Mouse (Mus musculus) ES-E14 (cell line): ENCODE data around the gene Chchd6. TPM values are rescaled to one million over a fixed set of nuclear protein-coding genes. Genes with fewer than 3 reads are reported as not detected.

Experiments used
- DNase-seq: peaks from one replicate; pipeline ENCODE4 v3.0.0-alpha.2; 2013; ENCODE audit warnings: low read depth, low spot score
- H3K27ac ChIP-seq: 2 replicates; pipeline ENCODE4 v1.5.1; 2012; ENCODE audit warnings: low read depth, mild to moderate bottlenecking, low read length, moderate library complexity, mixed read lengths; ENCODE audit not compliant: poor library complexity, insufficient read depth, severe bottlenecking
- H3K36me3 ChIP-seq: 2 replicates; pipeline ENCODE4 v1.6.1; 2012; ENCODE audit warnings: mild to moderate bottlenecking, low read length, moderate library complexity, mixed read lengths; ENCODE audit not compliant: control insufficient read depth, poor library complexity, insufficient read depth, severe bottlenecking
- H3K4me1 ChIP-seq, 2 experiments: fragments of 150-350 bp in 1 of 2; sonication (generic) in 1 of 2; 2 replicates each; pipeline ENCODE4 v1.6.1; 2012; ENCODE audit warnings: low read length in 2 of 2, mild to moderate bottlenecking in 1 of 2, mixed read lengths in 1 of 2; ENCODE audit not compliant: control insufficient read depth in 2 of 2, insufficient read depth in 2 of 2, poor library complexity in 1 of 2
- H3K4me3 ChIP-seq, 2 experiments: fragments of 150-350 bp in 1 of 2; sonication (generic) in 1 of 2; 2 replicates each; pipeline ENCODE4 v1.5.1; 2012; ENCODE audit warnings: low read length in 2 of 2, low read depth in 1 of 2, mild to moderate bottlenecking in 1 of 2, mixed read lengths in 1 of 2; ENCODE audit not compliant: insufficient read depth in 1 of 2, poor library complexity in 1 of 2, severe bottlenecking in 1 of 2
- H3K9ac ChIP-seq: 2 replicates; pipeline ENCODE4 v1.6.1; 2012; ENCODE audit warnings: low read depth, mild to moderate bottlenecking, low read length, mixed read lengths; ENCODE audit not compliant: poor library complexity, insufficient read depth, severe bottlenecking
- H3K9me3 ChIP-seq: fragments of 150-350 bp; sonication (generic); 2 replicates; pipeline ENCODE4 v1.6.1; 2012; ENCODE audit warnings: low read depth, mild to moderate bottlenecking, low read length; ENCODE audit not compliant: control insufficient read depth, insufficient read depth
- CHD2 ChIP-seq: IDR thresholded peaks from 2 replicates; pipeline ENCODE4 v1.6.1; 2014; ENCODE audit warnings: mild to moderate bottlenecking, low read depth, low read length, inconsistent platforms
- HCFC1 ChIP-seq: IDR thresholded peaks from 2 replicates; pipeline ENCODE4 v1.6.1; 2012; ENCODE audit warnings: low read length, inconsistent platforms, borderline replicate concordance; ENCODE audit not compliant: insufficient read depth
- MAFK ChIP-seq: IDR thresholded peaks from 2 replicates; pipeline ENCODE4 v1.6.1; 2014; ENCODE audit warnings: mild to moderate bottlenecking, low read depth, low read length, inconsistent platforms; ENCODE audit not compliant: insufficient read depth
- ZC3H11A ChIP-seq: IDR thresholded peaks from 2 replicates; pipeline ENCODE4 v1.6.1; 2012; ENCODE audit warnings: low read depth, mild to moderate bottlenecking, inconsistent platforms, low read length, borderline replicate concordance
- ZNF384 ChIP-seq: IDR thresholded peaks from 2 replicates; pipeline ENCODE4 v1.6.1; 2012; ENCODE audit warnings: low read depth, low read length, inconsistent platforms
- in situ Hi-C, 2 experiments: fragments of 600-800 bp; cut with MboI; formaldehyde crosslinking; loops; one replicate each; pipeline ENCODE4 v1.15.1; 2025; ENCODE audit warnings: low sequenced_read_pairs in 2 of 2, inconsistent platforms in 1 of 2; ENCODE audit not compliant: unreplicated experiment in 2 of 2
- total RNA-seq: library from RNA; depleted of rRNA; stranded (reverse); fragments of 300-350 nt; gene quantifications from 2 replicates; pipeline ENCODE4 v1.2.3, GENCODE M21; 2012

Chchd6 gene
- total RNA-seq, 1 experiment: 28.0 TPM

GRCm38 (mm10) chr6:89359771-89360708 is 235.4 kb downstream of the Chchd6 start:
- no peak overlapping the region for H3K9ac ChIP-seq
- H3K36me3 ChIP-seq: peaks cover 7% of the 10 kb centered on the region; the same call in 1 of the 2 replicates
- no peak overlapping the region for H3K27ac ChIP-seq
- no peaks in the 10 kb centered on the region for H3K9me3 ChIP-seq
- in situ Hi-C loops: no loop called here
- no peak overlapping the region for H3K4me3 ChIP-seq
- no peak for TF ChIP-seq ZC3H11A
- TF ChIP-seq HCFC1: no peak
- no peak for TF ChIP-seq ZNF384
- TF ChIP-seq MAFK: no peak
- TF ChIP-seq CHD2: no peak
- peaks cover 0 to 27% of the 10 kb centered on the region in 2 experiments; a peak in 1 of 4 replicates for H3K4me1 ChIP-seq
- DNase-seq: no peak

GRCm38 (mm10) chr6:89359192-89359591 is 236.3 kb downstream of the Chchd6 start:
- no peak for DNase-seq
- peaks cover 13% of the 10 kb centered on the region; the same call in 1 of the 2 replicates for H3K36me3 ChIP-seq
- no peak overlapping the region for H3K9ac ChIP-seq
- TF ChIP-seq MAFK (no peak), HCFC1 (no peak), CHD2 (no peak), ZNF384 (no peak), ZC3H11A (no peak)
- in situ Hi-C loops: no loop called here
- H3K4me1 ChIP-seq: peaks cover 0 to 33% of the 10 kb centered on the region in 2 experiments; a peak in 1 of 4 replicates
- H3K27ac ChIP-seq: no peak overlapping the region
- no peaks in the 10 kb centered on the region for H3K9me3 ChIP-seq
- no peak overlapping the region for H3K4me3 ChIP-seq

- no peak overlapping the region for H3K27ac ChIP-seq
Observed at GRCm38 (mm10) chr6:89355661-89356060, 239.8 kb downstream of the Chchd6 start.

GRCm38 (mm10) chr6:89354726-89355125 is 240.7 kb downstream of the Chchd6 start:
- no peak overlapping the region for H3K9ac ChIP-seq
- in situ Hi-C loops: no loop called here
- H3K4me1 ChIP-seq: peaks cover 0 to 25% of the 10 kb centered on the region in 2 experiments; a peak in 1 of 4 replicates
- no peak overlapping the region for H3K4me3 ChIP-seq
- DNase-seq: no peak
- no peaks in the 10 kb centered on the region for H3K9me3 ChIP-seq
- no peak overlapping the region for H3K27ac ChIP-seq
- peaks cover 32% of the 10 kb centered on the region; the same call in 1 of the 2 replicates for H3K36me3 ChIP-seq
- TF ChIP-seq ZNF384 (no peak), HCFC1 (no peak), ZC3H11A (no peak), CHD2 (no peak), MAFK (no peak)

More at GRCm38 (mm10) chr6:89355661-89356060, 239.8 kb downstream of the Chchd6 start:
- TF ChIP-seq MAFK: no peak
- TF ChIP-seq ZNF384: no peak
- no peak for TF ChIP-seq HCFC1
- no peak for TF ChIP-seq ZC3H11A
- no peak for TF ChIP-seq CHD2
- DNase-seq: no peak
- Histone ChIP-seq H3K9me3 (no peaks in the 10 kb centered on the region), H3K36me3 (peaks cover 27% of the 10 kb centered on the region; the same call in 1 of the 2 replicates), H3K4me3 (no peak overlapping the region), H3K4me1 (peaks cover 0 to 33% of the 10 kb centered on the region in 2 experiments; a peak in 1 of 4 replicates), H3K9ac (no peak overlapping the region)
- in situ Hi-C loops: no loop called here
